Mouse (Mus musculus) neural tube, embryonic 13.5 days (tissue): ENCODE data around the gene Tacc3. TPM values are rescaled to one million over a fixed set of nuclear protein-coding genes. Genes with fewer than 3 reads are reported as not detected.

Experiments used
- ATAC-seq: fragments of 200-750 bp; cut with Nextera tagmentation; 2 replicates; pipeline ENCODE4 v1.8.0; 2017; ENCODE audit warnings: low read depth, mild to moderate bottlenecking, moderate TSS enrichment, moderate library complexity
- H3K27ac ChIP-seq: fragments of 300-500 bp; sonication (generic); replicated peaks from 2 replicates; pipeline ENCODE4 v1.5.1; 2015; ENCODE audit warnings: moderate library complexity, mild to moderate bottlenecking, inconsistent platforms
- H3K27me3 ChIP-seq: fragments of 300-500 bp; sonication (generic); 2 replicates; pipeline ENCODE4 v1.6.1; 2015; ENCODE audit warnings: mild to moderate bottlenecking, inconsistent platforms
- H3K36me3 ChIP-seq: fragments of 300-500 bp; sonication (generic); 2 replicates; pipeline ENCODE4 v1.6.1; 2015; ENCODE audit warnings: mild to moderate bottlenecking, inconsistent platforms
- H3K4me1 ChIP-seq: fragments of 300-500 bp; sonication (generic); replicated peaks from 2 replicates; pipeline ENCODE4 v1.6.1; 2015; ENCODE audit warnings: inconsistent platforms
- H3K4me2 ChIP-seq: fragments of 300-500 bp; sonication (generic); 2 replicates; pipeline ENCODE4 v1.6.1; 2015; ENCODE audit warnings: inconsistent platforms, mild to moderate bottlenecking, moderate library complexity
- H3K4me3 ChIP-seq: fragments of 300-500 bp; sonication (generic); 2 replicates; pipeline ENCODE4 v1.5.1; 2015; ENCODE audit warnings: mild to moderate bottlenecking, inconsistent platforms
- H3K9ac ChIP-seq: fragments of 300-500 bp; sonication (generic); 2 replicates; pipeline ENCODE4 v1.6.1; 2015; ENCODE audit warnings: moderate library complexity, mild to moderate bottlenecking, inconsistent platforms
- H3K9me3 ChIP-seq: fragments of 300-500 bp; sonication (generic); 2 replicates; pipeline ENCODE4 v1.6.1; 2016; ENCODE audit warnings: inconsistent platforms
- WGBS: fragments of 180-500 bp; shearing (Covaris S2); methylation state at CpG from one replicate; pipeline ENCODE4 v1.1.7; 2015; 5-methylcytosine and 5-hydroxymethylcytosine counted together
- polyA plus RNA-seq: library from polyadenylated mRNA; unstranded; fragments of >200 nt; fragmentation: Nextera tagmentation; extraction: Ambion mirVana; gene quantifications from 2 replicates; pipeline ENCODE4 v1.2.1, GENCODE M21; 2015

The Tacc3 gene
- polyA plus RNA-seq, 1 experiment from 2014 or later = 40.7 TPM

- no peaks in the 10 kb centered on the region for H3K9me3 ChIP-seq
- H3K36me3 ChIP-seq = no peaks in the 10 kb centered on the region
- 49% methylated on average over 4 of the region's 4 CpGs for WGBS
- H3K4me1 ChIP-seq = peaks cover 55% of the 10 kb centered on the region
- H3K4me3 ChIP-seq = no peak overlapping the region
- no peak for ATAC-seq
- peaks cover 54% of the 10 kb centered on the region for H3K27me3 ChIP-seq
- H3K4me2 ChIP-seq = no peak overlapping the region
- no peak overlapping the region for H3K27ac ChIP-seq
- H3K9ac ChIP-seq = no peak overlapping the region
These were observed 29.2 kb downstream of the Tacc3 start for GRCm38 (mm10) chr5:33687142-33687541.

- peaks cover 67% of the 10 kb centered on the region for H3K4me1 ChIP-seq
- peak overlapping the region; percentile 84 for H3K27ac ChIP-seq
- H3K9me3 ChIP-seq = no peaks in the 10 kb centered on the region
- H3K9ac ChIP-seq = peak overlapping the region; percentile 44
- no peaks in the 10 kb centered on the region for H3K36me3 ChIP-seq
- H3K4me2 ChIP-seq = peak overlapping the region; percentile 19; the same call in 1 of the 2 replicates
- WGBS = 51% methylated on average over 14 of the region's 14 CpGs
- H3K4me3 ChIP-seq = no peak overlapping the region
- ATAC-seq = 0 out of 2 replicates have a peak, but pooled peaks have one; percentile 0
- peaks cover 65% of the 10 kb centered on the region for H3K27me3 ChIP-seq
These were observed 30.6 kb downstream of the Tacc3 start for GRCm38 (mm10) chr5:33688278-33689220.

- Histone ChIP-seq H3K4me1 (peaks cover 73% of the 10 kb centered on the region), H3K4me3 (no peak overlapping the region), H3K4me2 (peak overlapping the region; percentile 19), H3K9me3 (no peaks in the 10 kb centered on the region), H3K9ac (peak overlapping the region; percentile 44), H3K27me3 (peaks cover 73% of the 10 kb centered on the region), H3K36me3 (no peaks in the 10 kb centered on the region), H3K27ac (peak overlapping the region; percentile 84)
- 13% methylated on average over 20 of the region's 20 CpGs for WGBS
- ATAC-seq = peak; percentile 89
These were observed 31.4 kb downstream of the Tacc3 start for GRCm38 (mm10) chr5:33689221-33689844.

- ATAC-seq = peak; percentile 34
- Histone ChIP-seq H3K36me3 (no peaks in the 10 kb centered on the region), H3K27me3 (peaks cover 77% of the 10 kb centered on the region), H3K9ac (peak overlapping the region; percentile 44; the same call in 1 of the 2 replicates), H3K4me2 (0 out of 2 replicates have a peak overlapping the region, but pooled peaks have one; percentile 19), H3K4me1 (peaks cover 80% of the 10 kb centered on the region), H3K4me3 (no peak overlapping the region), H3K9me3 (no peaks in the 10 kb centered on the region), H3K27ac (peak overlapping the region; percentile 71)
- WGBS = 47% methylated on average over 11 of the region's 11 CpGs
These were observed 32.1 kb downstream of the Tacc3 start for GRCm38 (mm10) chr5:33689852-33690645.

GRCm38 (mm10) chr5:33692393-33692792 lies 34.5 kb downstream of the Tacc3 start:
- WGBS = 1% methylated on average over 24 of the region's 24 CpGs
- H3K4me3 ChIP-seq = 0 out of 2 replicates have a peak overlapping the region, but pooled peaks have one; percentile 4
- no peaks in the 10 kb centered on the region for H3K36me3 ChIP-seq
- peaks cover 83% of the 10 kb centered on the region for H3K27me3 ChIP-seq
- peak overlapping the region; percentile 34 for H3K9ac ChIP-seq
- peaks cover 91% of the 10 kb centered on the region for H3K4me1 ChIP-seq
- peak; percentile 21 for ATAC-seq
- H3K9me3 ChIP-seq = no peaks in the 10 kb centered on the region
- peak overlapping the region; percentile 27; the same call in 1 of the 2 replicates for H3K4me2 ChIP-seq
- H3K27ac ChIP-seq = peak overlapping the region; percentile 86

- H3K9ac ChIP-seq = 0 out of 2 replicates have a peak overlapping the region, but pooled peaks have one; percentile 68
- H3K36me3 ChIP-seq = no peaks in the 10 kb centered on the region
- H3K4me3 ChIP-seq = no peak overlapping the region
- no peak for ATAC-seq
- peaks cover 85% of the 10 kb centered on the region for H3K27me3 ChIP-seq
- no peaks in the 10 kb centered on the region for H3K9me3 ChIP-seq
- 54% methylated on average over 9 of the region's 9 CpGs for WGBS
- peak overlapping the region; percentile 68 for H3K27ac ChIP-seq
- no peak overlapping the region for H3K4me2 ChIP-seq
- peaks cover 91% of the 10 kb centered on the region for H3K4me1 ChIP-seq
These were observed 36.5 kb downstream of the Tacc3 start for GRCm38 (mm10) chr5:33694461-33694847.

- Histone ChIP-seq H3K27me3 (peaks cover 79% of the 10 kb centered on the region), H3K4me3 (peak overlapping the region; percentile 45), H3K27ac (peak overlapping the region; percentile 68), H3K4me1 (peaks cover 91% of the 10 kb centered on the region), H3K4me2 (peak overlapping the region; percentile 80), H3K36me3 (no peaks in the 10 kb centered on the region), H3K9ac (peak overlapping the region; percentile 68), H3K9me3 (no peaks in the 10 kb centered on the region)
- WGBS = 2% methylated on average over 52 of the region's 71 CpGs
- peak; percentile 57 for ATAC-seq
These were observed 37.2 kb downstream of the Tacc3 start for GRCm38 (mm10) chr5:33694848-33695717.

GRCm38 (mm10) chr5:33695718-33696121 lies 37.8 kb downstream of the Tacc3 start:
- peaks cover 91% of the 10 kb centered on the region for H3K4me1 ChIP-seq
- H3K4me3 ChIP-seq = peak overlapping the region; percentile 45
- H3K4me2 ChIP-seq = peak overlapping the region; percentile 80
- WGBS = 2% methylated on average over 24 of the region's 24 CpGs
- H3K27ac ChIP-seq = peak overlapping the region; percentile 68
- no peaks in the 10 kb centered on the region for H3K36me3 ChIP-seq
- no peaks in the 10 kb centered on the region for H3K9me3 ChIP-seq
- H3K9ac ChIP-seq = peak overlapping the region; percentile 68
- H3K27me3 ChIP-seq = peaks cover 73% of the 10 kb centered on the region
- ATAC-seq = 0 out of 2 replicates have a peak, but pooled peaks have one; percentile 1

GRCm38 (mm10) chr5:33696430-33696829 lies 38.5 kb downstream of the Tacc3 start:
- Histone ChIP-seq H3K4me2 (no peak overlapping the region), H3K27ac (no peak overlapping the region), H3K36me3 (no peaks in the 10 kb centered on the region), H3K27me3 (peaks cover 69% of the 10 kb centered on the region), H3K4me1 (peaks cover 90% of the 10 kb centered on the region), H3K9me3 (no peaks in the 10 kb centered on the region), H3K9ac (no peak overlapping the region), H3K4me3 (no peak overlapping the region)
- ATAC-seq = no peak
- WGBS = 59% methylated on average over 5 of the region's 5 CpGs

- peaks cover 66% of the 10 kb centered on the region for H3K27me3 ChIP-seq
These were observed 39.6 kb downstream of the Tacc3 start for GRCm38 (mm10) chr5:33697534-33697933.

More at GRCm38 (mm10) chr5:33697534-33697933, 39.6 kb downstream of the Tacc3 start:
- no peaks in the 10 kb centered on the region for H3K36me3 ChIP-seq
- H3K4me1 ChIP-seq = peaks cover 91% of the 10 kb centered on the region
- ATAC-seq = no peak
- H3K27ac ChIP-seq = peak overlapping the region; percentile 49
- no peaks in the 10 kb centered on the region for H3K9me3 ChIP-seq
- 37% methylated on average over 1 of the region's 1 CpGs for WGBS
- H3K9ac ChIP-seq = no peak overlapping the region
- no peak overlapping the region for H3K4me3 ChIP-seq
- no peak overlapping the region for H3K4me2 ChIP-seq
